Mouse (Mus musculus): ENCODE data around the gene Sspn.
A peak's percentile ranks its signal among the peaks of the same experiment; 100 is the strongest.

Sspn gene

GRCm38 (mm10) chr6:145973356-145973755 lies 41.9 kb downstream of the Sspn start:
- DNase-seq (ENCODE audit: low spot score): no peak

DNA sequence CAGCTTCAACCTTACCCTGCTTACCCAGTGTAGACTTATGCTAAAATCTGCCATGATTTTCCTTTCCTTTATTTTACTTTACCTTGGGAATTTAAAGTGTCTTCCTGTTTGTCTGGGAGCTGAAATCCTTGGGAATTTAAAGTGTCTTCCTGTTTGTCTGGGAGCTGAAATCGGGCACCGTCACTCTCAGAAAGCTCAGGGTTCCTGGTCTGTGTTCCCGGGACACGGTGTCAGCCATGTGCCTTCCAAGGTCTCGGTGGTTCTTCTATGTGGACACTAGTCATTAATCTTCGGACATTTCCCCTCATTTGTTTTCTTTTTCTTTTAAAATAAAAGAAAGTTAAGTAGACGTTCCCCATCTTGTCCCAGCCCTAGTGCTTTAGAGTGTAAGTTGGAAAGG lies 43.3 kb downstream of the Sspn start:
- DNase-seq (ENCODE audit: low spot score): no peak

- DNase-seq (ENCODE audit: low spot score): no peak
Measured at GRCm38 (mm10) chr6:145977344-145977743, 45.9 kb downstream of the Sspn start.

DNA sequence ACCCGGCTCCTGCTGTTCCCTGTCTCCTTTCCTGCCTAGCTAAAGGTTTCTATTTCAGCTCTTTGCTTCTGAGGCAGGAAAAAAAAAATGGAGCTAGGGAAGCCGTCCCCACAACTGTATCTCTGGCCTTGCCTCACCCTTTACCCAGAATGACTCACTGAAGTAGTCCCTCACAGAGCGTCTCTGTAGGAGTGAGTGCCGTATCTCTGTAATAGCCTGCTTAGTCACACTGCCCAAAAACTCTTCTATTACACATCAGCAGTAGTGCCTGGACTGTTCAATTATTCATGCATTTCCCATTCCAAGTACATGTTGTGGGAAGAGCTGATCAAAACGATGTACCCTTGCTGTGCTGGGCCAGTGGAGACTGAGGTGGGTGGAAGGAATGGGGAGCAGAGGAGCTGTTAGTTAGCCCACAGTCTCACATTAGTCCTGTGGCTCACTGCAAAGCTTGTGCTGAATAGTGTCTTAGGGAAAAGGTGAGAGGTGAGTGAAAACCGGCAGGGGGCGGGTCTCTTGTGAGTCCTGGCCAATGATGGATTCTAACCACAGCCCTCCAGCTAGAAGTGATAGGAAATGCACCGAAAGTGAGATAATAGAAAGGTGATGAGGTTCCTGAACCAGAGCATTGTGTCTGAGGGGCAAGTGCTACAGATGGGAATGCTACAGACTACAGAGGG lies 46.5 kb downstream of the Sspn start:
- no peak for DNase-seq (ENCODE audit: low spot score)

DNA sequence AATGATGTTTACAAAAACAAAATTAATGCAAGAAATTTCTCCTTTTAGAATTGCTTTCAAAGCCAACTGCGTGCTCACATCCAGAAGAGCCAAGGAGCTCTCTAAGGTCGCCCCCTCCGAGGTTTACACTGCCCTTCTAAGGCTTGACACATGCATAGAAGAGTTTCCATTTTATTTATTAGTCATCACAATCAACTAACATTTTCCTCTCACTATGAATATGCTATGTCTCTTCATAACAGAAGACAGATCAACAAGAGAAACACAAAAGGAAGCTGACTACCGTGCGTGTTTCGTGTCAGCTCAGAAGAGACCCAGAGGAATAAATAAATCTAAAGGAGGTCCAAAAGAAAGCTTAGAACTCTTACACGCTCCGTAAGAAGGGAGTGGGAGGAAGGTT lies 49.6 kb downstream of the Sspn start:
- no peak for DNase-seq (ENCODE audit: low spot score)

- no peak for DNase-seq (ENCODE audit: low spot score)
Measured at GRCm38 (mm10) chr6:145982335-145982734, 50.9 kb downstream of the Sspn start.

DNA sequence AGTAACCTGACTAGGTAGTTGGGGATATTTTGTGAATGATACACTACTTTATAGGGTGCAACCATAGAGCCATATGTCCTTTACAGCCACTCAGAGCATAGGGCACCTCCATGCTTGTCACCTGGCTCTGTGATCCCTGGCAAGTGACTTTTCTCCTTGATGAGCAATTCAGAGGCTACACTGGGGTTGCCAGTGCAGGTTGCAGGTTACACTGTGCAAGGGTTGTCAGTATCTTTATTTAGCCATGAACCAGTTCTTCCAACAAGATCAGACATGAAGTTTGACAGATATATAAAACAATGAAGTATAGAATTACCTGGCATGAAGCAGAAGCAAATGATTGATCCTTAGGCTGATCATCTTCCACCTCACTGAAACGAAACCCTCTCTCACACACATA lies 59.1 kb downstream of the Sspn start:
- DNase-seq (ENCODE audit: low spot score): no peak

DNA sequence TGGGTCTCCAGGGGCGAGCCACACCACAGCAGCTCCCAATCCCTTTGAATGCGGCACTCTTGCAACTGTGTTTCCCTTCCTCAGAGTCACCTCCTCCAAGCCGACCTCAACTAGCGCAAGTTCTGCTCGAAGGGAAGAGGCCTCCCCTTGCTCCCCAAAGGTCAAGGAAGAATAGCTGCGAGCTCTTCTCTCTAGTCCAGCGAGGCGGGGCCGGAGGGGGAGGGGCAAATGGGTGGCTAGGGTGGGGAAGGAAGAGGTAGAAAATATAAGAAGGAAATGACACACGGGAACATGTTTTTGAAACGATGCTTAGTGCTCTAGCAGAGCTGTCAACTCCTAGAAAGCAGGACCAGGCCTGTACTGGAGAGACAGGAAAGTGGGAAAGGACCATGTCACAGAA lies 61.1 kb downstream of the Sspn start:
- no peak for DNase-seq (ENCODE audit: low spot score)

- peak; percentile 35 for DNase-seq (ENCODE audit: low spot score)
Measured at GRCm38 (mm10) chr6:145992985-145993384, 61.5 kb downstream of the Sspn start.

DNA sequence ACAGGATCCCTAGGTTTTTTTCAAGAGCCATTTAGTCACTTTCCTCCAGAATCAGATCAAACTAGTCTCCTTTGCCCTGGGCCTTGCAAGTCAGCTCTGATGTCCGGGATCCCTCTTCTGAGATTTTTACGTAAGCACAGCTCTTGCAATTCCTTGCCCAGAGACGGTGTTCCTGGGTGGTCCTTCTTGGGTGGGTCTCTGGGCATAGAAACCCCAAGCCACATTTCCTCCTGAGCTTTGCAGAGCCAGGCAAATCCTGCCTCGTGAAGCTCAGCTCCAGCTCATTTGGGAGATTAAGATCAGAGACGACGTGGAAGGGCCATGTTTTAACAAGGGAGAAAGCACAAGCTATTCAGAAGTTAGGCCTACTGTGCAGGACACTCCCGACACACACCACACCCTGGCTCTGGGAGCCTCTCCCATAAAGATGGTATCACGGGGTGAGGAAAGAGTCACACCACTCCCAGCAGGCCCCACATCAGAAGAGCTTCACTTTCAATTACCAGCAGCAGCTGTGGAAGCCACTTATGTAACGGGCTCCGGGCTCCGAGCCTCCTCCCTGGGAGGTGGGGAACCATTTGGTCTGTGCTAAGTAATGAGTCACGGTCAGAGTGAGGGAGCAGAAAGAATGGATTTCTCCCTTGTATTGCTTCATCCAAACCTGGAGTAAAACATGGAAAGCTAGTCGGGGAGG lies 67.0 kb downstream of the Sspn start:
- DNase-seq (ENCODE audit: low spot score): peak; percentile 38

DNA sequence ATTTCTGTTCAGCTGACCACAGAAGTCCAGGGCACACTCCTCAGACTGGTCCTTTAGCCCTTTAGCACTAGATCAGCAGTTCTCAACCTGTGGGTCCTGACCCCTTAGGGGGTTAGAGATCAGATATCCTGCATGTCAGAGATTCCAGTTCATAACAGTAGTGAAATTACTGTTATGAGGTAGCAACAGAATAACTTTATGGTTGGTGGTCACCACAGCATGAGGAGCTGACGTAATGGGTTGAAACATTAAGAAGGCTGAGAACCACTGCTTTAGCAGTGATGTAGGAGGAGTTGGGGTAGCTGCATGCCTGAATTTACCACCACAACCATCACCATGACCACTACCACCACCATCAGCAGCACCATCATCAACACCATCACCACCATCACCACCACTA lies 69.3 kb downstream of the Sspn start:
- DNase-seq (ENCODE audit: low spot score): no peak

DNA sequence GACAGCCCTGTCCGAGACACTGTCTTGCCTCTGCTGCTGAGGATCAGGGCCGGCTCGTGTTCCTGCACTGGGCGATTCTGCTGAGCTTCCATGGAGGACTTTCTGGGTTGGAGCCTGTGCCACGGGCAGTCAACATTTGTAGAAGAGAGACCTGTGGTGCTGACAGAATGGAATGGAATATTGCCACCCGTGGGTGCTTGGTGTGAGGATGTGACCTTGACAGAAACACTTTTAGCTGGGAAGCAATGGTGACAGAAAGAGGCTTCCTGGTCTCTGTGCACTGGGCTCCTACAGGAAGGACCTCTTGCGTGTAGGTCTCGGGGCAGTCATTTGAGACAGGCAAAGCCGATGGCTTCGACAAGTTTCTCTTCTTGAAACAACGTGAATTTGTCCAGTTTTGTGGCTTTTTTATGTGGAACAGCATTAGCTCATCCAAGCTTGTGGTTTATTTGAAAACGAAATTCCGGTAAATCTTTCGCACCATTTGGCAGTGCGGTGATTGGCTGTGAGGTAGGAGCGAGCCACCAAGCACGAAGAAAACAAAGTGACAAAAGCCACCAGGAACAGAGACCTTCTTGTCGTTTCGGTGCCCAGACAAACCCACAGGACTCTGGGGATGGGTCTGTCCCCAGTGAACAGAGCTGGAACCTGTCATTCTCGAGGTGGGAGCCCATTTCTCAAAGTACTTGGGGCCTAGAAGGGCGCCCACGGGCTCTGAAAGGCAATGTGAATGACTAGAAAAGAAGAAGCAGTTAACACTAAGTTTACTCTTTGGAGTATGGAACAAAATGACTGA lies 70.2 kb downstream of the Sspn start:
- DNase-seq (ENCODE audit: low spot score): no peak

- no peak for DNase-seq (ENCODE audit: low spot score)
Measured at GRCm38 (mm10) chr6:146004174-146004601, 72.7 kb downstream of the Sspn start.

- DNase-seq (ENCODE audit: low spot score): no peak
Measured at GRCm38 (mm10) chr6:146005129-146005886, 73.9 kb downstream of the Sspn start.

GRCm38 (mm10) chr6:146005935-146006564 lies 74.6 kb downstream of the Sspn start:
- no peak for DNase-seq (ENCODE audit: low spot score)

DNA sequence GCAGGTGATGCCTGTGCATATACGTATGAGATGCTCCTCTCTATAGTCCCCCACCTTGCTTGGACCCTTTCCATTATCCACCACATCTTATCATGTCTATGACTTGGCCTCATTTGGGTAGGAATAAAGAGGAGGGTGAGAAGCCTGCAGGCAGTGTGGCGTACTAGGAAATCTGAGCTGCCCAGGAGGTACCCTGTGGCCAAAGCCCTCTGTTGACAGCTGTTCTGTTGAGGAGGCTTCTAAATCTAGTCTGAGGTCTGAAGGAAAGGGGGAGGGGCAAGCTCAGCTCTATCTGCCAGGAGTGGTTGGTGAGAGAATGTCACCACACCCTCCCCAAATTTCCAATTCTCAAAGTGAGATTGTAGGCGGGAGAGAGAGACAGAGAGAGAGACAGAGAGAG lies 75.3 kb downstream of the Sspn start:
- DNase-seq (ENCODE audit: low spot score): no peak

DNA sequence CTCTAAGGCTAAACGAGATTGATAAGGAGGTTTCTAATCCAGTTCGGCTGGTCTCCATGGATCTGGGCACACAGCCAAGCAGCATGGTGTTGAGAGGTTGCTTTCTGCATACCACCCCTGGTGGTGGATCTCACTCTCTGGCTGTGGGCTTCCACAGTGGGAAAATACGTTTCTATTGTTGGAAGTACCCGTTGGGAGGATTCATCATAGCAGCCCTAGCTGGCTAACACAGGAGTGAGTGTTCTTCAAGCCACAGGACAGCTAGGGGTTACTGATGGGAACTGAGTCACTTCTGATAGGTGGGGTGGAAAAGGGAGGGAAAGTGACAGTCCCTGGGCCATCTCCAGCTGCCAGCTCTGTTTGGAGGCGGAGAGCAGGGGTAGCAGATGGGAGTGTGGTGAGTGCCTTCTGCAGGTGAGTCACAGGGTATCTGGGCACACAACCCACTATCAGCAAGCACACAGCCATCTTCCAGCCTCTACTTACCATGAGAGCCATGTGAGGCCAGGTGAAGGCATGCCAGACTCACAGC lies 77.1 kb downstream of the Sspn start:
- DNase-seq (ENCODE audit: low spot score): no peak

- DNase-seq (ENCODE audit: low spot score): no peak
Measured at GRCm38 (mm10) chr6:146009163-146009915, 77.9 kb downstream of the Sspn start.

- no peak for DNase-seq (ENCODE audit: low spot score)
Measured at GRCm38 (mm10) chr6:146010093-146010764, 78.8 kb downstream of the Sspn start.

DNA sequence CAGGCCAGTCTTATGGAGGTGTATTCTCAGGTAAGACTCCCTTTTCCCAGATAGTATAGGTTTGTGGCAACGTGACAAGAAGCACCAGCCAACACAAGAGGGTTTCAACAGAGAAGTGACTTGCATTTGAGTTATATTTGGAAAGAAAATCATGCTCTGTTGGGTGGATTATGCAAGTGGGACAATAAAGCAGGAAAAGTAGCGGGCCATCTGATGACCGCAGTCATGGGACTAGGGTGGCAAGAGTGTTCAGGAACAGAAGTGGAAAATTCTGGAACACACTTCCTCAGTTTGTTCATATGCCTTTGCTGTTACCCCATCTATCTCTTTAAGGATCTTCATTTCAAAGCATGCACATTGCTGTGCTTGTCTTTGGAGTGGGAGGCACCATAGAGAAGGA lies 82.9 kb downstream of the Sspn start:
- no peak for DNase-seq (ENCODE audit: low spot score)

All from ovary, postnatal 14 days (tissue).